Mouse (Mus musculus) cerebellum, adult 2 months (tissue): ENCODE measurements at regions not wholly inside any gene's neighbourhood (a gene's known extent, or its start where the extent isn't known, plus 50 kb on each side); places are given as distances from the start of the nearest gene placed in this dataset.

Experiments used
- CTCF ChIP-seq: fragments of 200-500 bp; IDR thresholded peaks from 2 replicates; pipeline ENCODE4 v1.5.1; 2011; ENCODE audit warnings: low read depth, mild to moderate bottlenecking, control low read depth, low read length, moderate library complexity, borderline replicate concordance; ENCODE audit not compliant: insufficient read depth
- POLR2A ChIP-seq: fragments of 200-500 bp; IDR thresholded peaks from 2 replicates; pipeline ENCODE4 v1.6.1; 2011; ENCODE audit warnings: low read length, control low read depth, borderline replicate concordance; ENCODE audit not compliant: insufficient read depth

DNA sequence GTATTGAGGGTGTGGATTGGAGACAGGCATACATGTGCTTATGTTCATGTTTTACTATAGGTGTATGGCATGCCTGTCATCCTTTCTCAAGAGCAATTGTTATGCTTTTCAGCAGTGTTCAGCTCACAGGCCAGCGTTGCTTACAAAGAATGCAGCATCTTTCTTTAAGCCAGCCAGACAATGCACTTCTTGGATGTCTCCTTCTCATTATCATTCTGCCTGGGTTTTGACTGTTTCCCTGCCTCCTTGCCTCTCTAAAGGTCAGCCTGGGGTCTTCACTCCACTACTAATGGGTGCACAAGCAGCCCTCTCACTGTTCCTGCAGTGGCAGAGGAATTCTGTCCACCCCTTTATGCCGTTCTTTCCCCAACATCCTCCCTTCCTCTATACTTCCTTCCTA, 150.9 kb upstream of the Defb41 start:
- no peak for TF ChIP-seq POLR2A
- no peak for TF ChIP-seq CTCF
